Mouse (Mus musculus) embryonic facial prominence, embryonic 14.5 days (tissue): ENCODE measurements around the gene Zdhhc21. TPM values are rescaled to one million over a fixed set of nuclear protein-coding genes. Genes with fewer than 3 reads are reported as not detected.

Source experiments
- ATAC-seq: fragments of 200-750 bp; cut with Nextera tagmentation; 2 replicates; pipeline ENCODE4 v1.8.0; 2017; ENCODE audit warnings: low read depth, moderate number of reproducible peaks, moderate TSS enrichment
- DNase-seq: peaks from one replicate; pipeline ENCODE4 v3.0.0-alpha.2; 2015; ENCODE audit warnings: low spot score
- H3K27ac ChIP-seq: fragments of 300-500 bp; sonication (generic); replicated peaks from 2 replicates; pipeline ENCODE4 v1.5.1; 2014; ENCODE audit warnings: low read depth, mild to moderate bottlenecking, low read length, moderate library complexity
- H3K27me3 ChIP-seq: fragments of 300-500 bp; sonication (generic); replicated peaks from 2 replicates; pipeline ENCODE4 v1.6.1; 2014; ENCODE audit warnings: low read length; ENCODE audit not compliant: control insufficient read depth, insufficient read depth
- H3K36me3 ChIP-seq: fragments of 300-500 bp; sonication (generic); 2 replicates; pipeline ENCODE4 v1.6.1; 2014; ENCODE audit warnings: low read length, mixed read lengths; ENCODE audit not compliant: control insufficient read depth, insufficient read depth
- H3K4me1 ChIP-seq: fragments of 300-500 bp; sonication (generic); 2 replicates; pipeline ENCODE4 v1.6.1; 2014; ENCODE audit warnings: antibody characterized with exemption, low read length; ENCODE audit not compliant: control insufficient read depth, insufficient read depth
- H3K4me2 ChIP-seq: fragments of 300-500 bp; sonication (generic); 2 replicates; pipeline ENCODE4 v1.6.1; 2014; ENCODE audit warnings: low read depth, mild to moderate bottlenecking, low read length, moderate library complexity, mixed read lengths
- H3K4me3 ChIP-seq: fragments of 300-500 bp; sonication (generic); 2 replicates; pipeline ENCODE4 v1.5.1; 2014; ENCODE audit warnings: low read depth, mild to moderate bottlenecking, low read length
- H3K9ac ChIP-seq: fragments of 300-500 bp; sonication (generic); 2 replicates; pipeline ENCODE4 v1.6.1; 2014; ENCODE audit warnings: low read depth, mild to moderate bottlenecking, low read length, moderate library complexity, mixed read lengths
- H3K9me3 ChIP-seq: fragments of 300-500 bp; sonication (generic); 2 replicates; pipeline ENCODE4 v1.6.1; 2016; ENCODE audit warnings: low read length; ENCODE audit not compliant: control insufficient read depth
- WGBS: fragments of 180-500 bp; shearing (Covaris S2); extraction: QIAGEN DNeasy Blood & Tissue Kit; methylation state at CpG from one replicate; pipeline ENCODE4 v1.1.7; 2014; 5-methylcytosine and 5-hydroxymethylcytosine counted together
- polyA plus RNA-seq: library from polyadenylated mRNA; unstranded; fragments of >200 nt; fragmentation: Nextera tagmentation; extraction: Ambion mirVana; gene quantifications from 2 replicates; pipeline ENCODE4 v1.2.1, GENCODE M21; 2014

Zdhhc21 gene
- polyA plus RNA-seq, 1 experiment from 2014 or later: 13.4 TPM

GRCm38 (mm10) chr4:82884636-82885534 lies 25.1 kb upstream of the Zdhhc21 start, which contains the start of gene Cer1:
Cer1 (minus strand) TSS chr4:82885148.
- Histone ChIP-seq H3K27ac (0 out of 2 replicates have a peak within 1 kb of the TSS, but pooled peaks have one; percentile 34), H3K4me2 (no peak within 1 kb of the TSS), H3K36me3 (no peaks in the 10 kb centered on the region), H3K27me3 (no peaks in the 10 kb centered on the region), H3K9ac (no peak within 1 kb of the TSS), H3K4me1 (peaks cover 14% of the 10 kb centered on the region), H3K9me3 (no peaks in the 10 kb centered on the region), H3K4me3 (no peak within 1 kb of the TSS)
- DNase-seq (no peak), ATAC-seq (peak; percentile 15; the same call in 1 of the 2 replicates)
- WGBS: 49% methylated on average over 18 of the region's 19 CpGs

DNA sequence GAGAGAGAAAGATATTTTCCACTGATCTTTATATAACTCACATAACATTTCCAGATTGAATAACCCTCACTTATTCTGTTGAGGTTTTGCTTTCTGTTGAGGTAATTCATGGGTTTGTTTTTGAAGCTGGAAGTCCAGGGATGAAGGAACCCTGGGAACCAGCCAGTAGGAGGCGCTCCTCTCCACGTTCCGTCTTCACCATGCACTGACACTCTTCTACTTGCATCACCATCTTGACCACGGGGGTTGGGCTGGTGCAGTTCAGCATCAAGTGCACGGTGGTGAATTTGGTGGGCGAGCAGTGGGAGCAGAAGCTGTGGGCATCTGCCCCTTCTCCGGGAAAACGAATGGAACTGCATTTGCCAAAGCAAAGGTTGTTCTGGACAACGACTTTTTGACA lies 22.7 kb upstream of the Zdhhc21 start:
- Histone ChIP-seq H3K9ac (no peak overlapping the region), H3K4me2 (no peak overlapping the region), H3K4me3 (no peak overlapping the region), H3K27ac (no peak overlapping the region), H3K4me1 (peaks cover 7% of the 10 kb centered on the region), H3K9me3 (no peaks in the 10 kb centered on the region), H3K27me3 (no peaks in the 10 kb centered on the region), H3K36me3 (no peaks in the 10 kb centered on the region)
- 82% methylated on average over 9 of the region's 9 CpGs for WGBS
- no peak for ATAC-seq
- DNase-seq: no peak

DNA sequence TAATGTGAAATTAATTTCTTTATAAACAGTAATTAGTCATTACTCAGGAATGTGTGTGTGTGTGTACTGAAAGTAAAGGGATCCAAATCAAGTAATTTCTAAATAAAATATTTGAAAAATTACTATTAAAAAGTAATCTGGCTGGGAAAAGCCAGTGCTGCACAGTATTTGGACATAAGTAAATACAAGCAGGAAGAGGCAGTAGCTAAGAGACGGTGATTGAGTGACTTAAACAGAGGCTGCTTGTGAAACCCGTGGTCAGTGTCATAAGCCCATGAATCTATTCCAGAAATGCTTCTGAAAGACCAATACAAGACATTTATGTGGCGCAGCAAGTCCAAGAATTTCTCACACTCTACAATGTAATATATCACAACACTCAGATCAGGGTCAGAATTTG lies 21.6 kb upstream of the Zdhhc21 start:
- no peak overlapping the region for H3K4me3 ChIP-seq
- WGBS: 75% methylated on average over 3 of the region's 3 CpGs
- H3K9ac ChIP-seq: no peak overlapping the region
- H3K4me2 ChIP-seq: no peak overlapping the region
- H3K27me3 ChIP-seq: no peaks in the 10 kb centered on the region
- H3K36me3 ChIP-seq: no peaks in the 10 kb centered on the region
- H3K27ac ChIP-seq: no peak overlapping the region
- H3K9me3 ChIP-seq: no peaks in the 10 kb centered on the region
- DNase-seq (no peak), ATAC-seq (no peak)
- H3K4me1 ChIP-seq: peaks cover 7% of the 10 kb centered on the region

- Histone ChIP-seq H3K9me3 (no peaks in the 10 kb centered on the region), H3K9ac (no peak overlapping the region), H3K4me1 (peaks cover 7% of the 10 kb centered on the region), H3K4me2 (no peak overlapping the region), H3K36me3 (no peaks in the 10 kb centered on the region), H3K4me3 (no peak overlapping the region), H3K27ac (no peak overlapping the region), H3K27me3 (no peaks in the 10 kb centered on the region)
- DNase-seq (no peak), ATAC-seq (no peak)
- 66% methylated on average over 2 of the region's 2 CpGs for WGBS
Observed at GRCm38 (mm10) chr4:82880243-82880642, 20.5 kb upstream of the Zdhhc21 start.

- DNase-seq (no peak), ATAC-seq (no peak)
- 82% methylated on average over 6 of the region's 6 CpGs for WGBS
- Histone ChIP-seq H3K4me2 (no peak overlapping the region), H3K27me3 (no peaks in the 10 kb centered on the region), H3K4me3 (no peak overlapping the region), H3K4me1 (no peaks in the 10 kb centered on the region), H3K9me3 (no peaks in the 10 kb centered on the region), H3K27ac (no peak overlapping the region), H3K36me3 (no peaks in the 10 kb centered on the region), H3K9ac (no peak overlapping the region)
Observed at GRCm38 (mm10) chr4:82879152-82879551, 19.4 kb upstream of the Zdhhc21 start.

- WGBS: 83% methylated on average over 2 of the region's 2 CpGs
- H3K36me3 ChIP-seq: no peaks in the 10 kb centered on the region
- H3K4me2 ChIP-seq: no peak overlapping the region
- no peak overlapping the region for H3K27ac ChIP-seq
- no peak for ATAC-seq
- H3K27me3 ChIP-seq: no peaks in the 10 kb centered on the region
- no peak for DNase-seq
- no peaks in the 10 kb centered on the region for H3K9me3 ChIP-seq
- no peak overlapping the region for H3K9ac ChIP-seq
- H3K4me1 ChIP-seq: peaks cover 3% of the 10 kb centered on the region; the same call in 1 of the 2 replicates
- no peak overlapping the region for H3K4me3 ChIP-seq
Observed at GRCm38 (mm10) chr4:82876656-82877055, 16.9 kb upstream of the Zdhhc21 start.

GRCm38 (mm10) chr4:82875532-82875931 lies 15.8 kb upstream of the Zdhhc21 start:
- DNase-seq (no peak), ATAC-seq (no peak)
- peaks cover 3% of the 10 kb centered on the region; the same call in 1 of the 2 replicates for H3K4me1 ChIP-seq
- H3K9ac ChIP-seq: no peak overlapping the region
- H3K4me2 ChIP-seq: no peak overlapping the region
- no peaks in the 10 kb centered on the region for H3K36me3 ChIP-seq
- 49% methylated on average over 4 of the region's 4 CpGs for WGBS
- no peaks in the 10 kb centered on the region for H3K27me3 ChIP-seq
- no peak overlapping the region for H3K27ac ChIP-seq
- H3K4me3 ChIP-seq: no peak overlapping the region
- H3K9me3 ChIP-seq: no peaks in the 10 kb centered on the region

- Histone ChIP-seq H3K9ac (no peak overlapping the region), H3K4me3 (no peak overlapping the region), H3K4me1 (peaks cover 3% of the 10 kb centered on the region; the same call in 1 of the 2 replicates), H3K9me3 (no peaks in the 10 kb centered on the region), H3K27me3 (no peaks in the 10 kb centered on the region), H3K4me2 (no peak overlapping the region), H3K27ac (no peak overlapping the region), H3K36me3 (no peaks in the 10 kb centered on the region)
- DNase-seq: no peak
- WGBS: 47% methylated on average over 4 of the region's 4 CpGs
- ATAC-seq: no peak
Observed at GRCm38 (mm10) chr4:82874791-82875190, 15.0 kb upstream of the Zdhhc21 start.

DNA sequence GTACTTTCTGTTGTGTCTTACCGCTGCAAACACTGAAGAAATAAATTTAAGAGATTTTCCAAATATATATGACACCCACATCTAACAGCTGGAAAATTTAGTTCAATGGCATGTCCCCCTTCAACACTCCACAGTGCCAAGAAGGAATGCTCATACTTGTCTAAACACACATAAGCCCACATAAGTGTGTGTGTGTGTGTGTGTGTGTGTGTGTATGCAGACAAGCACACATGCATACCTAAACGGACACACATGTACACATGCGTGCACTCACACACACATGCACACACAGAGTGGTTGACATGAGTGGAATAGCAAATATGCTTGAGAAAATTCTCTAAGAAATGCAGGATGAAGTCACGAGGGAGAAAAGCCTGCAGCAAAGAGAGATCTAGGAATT lies 12.8 kb upstream of the Zdhhc21 start:
- Histone ChIP-seq H3K36me3 (no peaks in the 10 kb centered on the region), H3K9ac (no peak overlapping the region), H3K4me3 (no peak overlapping the region), H3K4me1 (peaks cover 3% of the 10 kb centered on the region; the same call in 1 of the 2 replicates), H3K27ac (no peak overlapping the region), H3K9me3 (no peaks in the 10 kb centered on the region), H3K27me3 (no peaks in the 10 kb centered on the region), H3K4me2 (no peak overlapping the region)
- ATAC-seq: no peak
- DNase-seq: no peak
- WGBS: 64% methylated on average over 4 of the region's 4 CpGs
